Mouse (Mus musculus) hindbrain, postnatal 0 days (tissue): ENCODE results near the gene Nprl2. TPM values are rescaled to one million over a fixed set of nuclear protein-coding genes. Genes with fewer than 3 reads are reported as not detected.
A peak's percentile ranks its signal among the peaks of the same experiment; 100 is the strongest.

ENCODE experiments used
- ATAC-seq: fragments of 200-750 bp; cut with Nextera tagmentation; 2 replicates; pipeline ENCODE4 v1.8.0; 2017; ENCODE audit warnings: mild to moderate bottlenecking, moderate TSS enrichment, moderate library complexity
- DNase-seq: peaks from one replicate; pipeline ENCODE4 v3.0.0-alpha.2; 2015; ENCODE audit warnings: low spot score
- H3K27ac ChIP-seq: fragments of 300-500 bp; sonication (generic); 2 replicates; pipeline ENCODE4 v1.5.1; 2014; ENCODE audit warnings: mild to moderate bottlenecking
- H3K27me3 ChIP-seq: fragments of 300-500 bp; sonication (generic); 2 replicates; pipeline ENCODE4 v1.6.1; 2014; ENCODE audit warnings: low read length, mixed read lengths; ENCODE audit not compliant: insufficient read depth
- H3K36me3 ChIP-seq: fragments of 300-500 bp; sonication (generic); 2 replicates; pipeline ENCODE4 v1.6.1; 2014; ENCODE audit warnings: low read length, mixed read lengths; ENCODE audit not compliant: insufficient read depth
- H3K4me1 ChIP-seq: fragments of 300-500 bp; sonication (generic); 2 replicates; pipeline ENCODE4 v1.6.1; 2014; ENCODE audit warnings: antibody characterized with exemption, low read length, mixed read lengths; ENCODE audit not compliant: insufficient read depth
- H3K4me2 ChIP-seq: fragments of 300-500 bp; sonication (generic); 2 replicates; pipeline ENCODE4 v1.6.1; 2014; ENCODE audit warnings: low read depth, mild to moderate bottlenecking, low read length, moderate library complexity, mixed read lengths
- H3K4me3 ChIP-seq: fragments of 300-500 bp; sonication (generic); 2 replicates; pipeline ENCODE4 v1.5.1; 2014; ENCODE audit warnings: low read length
- H3K9ac ChIP-seq: fragments of 300-500 bp; sonication (generic); replicated peaks from 2 replicates; pipeline ENCODE4 v1.6.1; 2014; ENCODE audit warnings: mild to moderate bottlenecking, low read length, moderate library complexity, mixed read lengths
- H3K9me3 ChIP-seq: fragments of 300-500 bp; sonication (generic); 2 replicates; pipeline ENCODE4 v1.6.1; 2016; ENCODE audit warnings: low read length, mixed read lengths
- CTCF ChIP-seq: IDR thresholded peaks from 2 replicates; pipeline ENCODE4 v1.5.1; 2016; ENCODE audit warnings: antibody characterized with exemption, control low read depth, low read depth
- WGBS: fragments of 180-500 bp; shearing (Covaris S2); extraction: QIAGEN DNeasy Blood & Tissue Kit; methylation state at CpG from one replicate; pipeline ENCODE4 v1.1.7; 2014; 5-methylcytosine and 5-hydroxymethylcytosine counted together
- polyA plus RNA-seq: library from polyadenylated mRNA; unstranded; fragments of >200 nt; fragmentation: Nextera tagmentation; extraction: Ambion mirVana; gene quantifications from 2 replicates; pipeline ENCODE4 v1.2.1, GENCODE M21; 2015
- total RNA-seq: library from RNA; depleted of rRNA; stranded (reverse); fragments of >200 nt; gene quantifications from 2 replicates; pipeline ENCODE4 v1.2.3, GENCODE M21; 2014

Nprl2 gene
- total and polyA plus RNA-seq, 2 experiments from 2014 or later: 54.6 to 70.5 TPM

GRCm38 (mm10) chr9:107534408-107535202, 7.4 kb upstream of the Nprl2 start:
- peaks cover 18% of the 10 kb centered on the region; the same call in 1 of the 2 replicates for H3K36me3 ChIP-seq
- no peaks in the 10 kb centered on the region for H3K27me3 ChIP-seq
- no peak for TF ChIP-seq CTCF
- H3K27ac ChIP-seq: peak overlapping the region; percentile 90
- WGBS: under 1% methylated on average over 40 of the region's 40 CpGs
- DNase-seq: peak; percentile 59
- H3K4me3 ChIP-seq: peak overlapping the region; percentile 90
- H3K9me3 ChIP-seq: no peaks in the 10 kb centered on the region
- H3K4me1 ChIP-seq: peaks cover 26% of the 10 kb centered on the region
- no peak for ATAC-seq
- H3K9ac ChIP-seq: peak overlapping the region; percentile 86
- H3K4me2 ChIP-seq: peak overlapping the region; percentile 98

- no peak for TF ChIP-seq CTCF
- no peak overlapping the region for H3K4me3 ChIP-seq
- H3K9me3 ChIP-seq: no peaks in the 10 kb centered on the region
- no peak overlapping the region for H3K9ac ChIP-seq
- peaks cover 39% of the 10 kb centered on the region for H3K4me1 ChIP-seq
- ATAC-seq: no peak
- DNase-seq: no peak
- H3K27ac ChIP-seq: no peak overlapping the region
- H3K27me3 ChIP-seq: no peaks in the 10 kb centered on the region
- H3K4me2 ChIP-seq: no peak overlapping the region
- H3K36me3 ChIP-seq: peaks cover 18% of the 10 kb centered on the region; the same call in 1 of the 2 replicates
- WGBS: 78% methylated on average over 7 of the region's 7 CpGs
These were observed 3.8 kb upstream of the Nprl2 start for GRCm38 (mm10) chr9:107538231-107538630.

- Histone ChIP-seq H3K9me3 (no peaks in the 10 kb centered on the region), H3K36me3 (peaks cover 18% of the 10 kb centered on the region; the same call in 1 of the 2 replicates), H3K4me1 (peaks cover 39% of the 10 kb centered on the region), H3K27me3 (no peaks in the 10 kb centered on the region), H3K4me2 (no peak overlapping the region), H3K4me3 (no peak overlapping the region), H3K27ac (no peak overlapping the region), H3K9ac (no peak overlapping the region)
- ATAC-seq: no peak
- no peak for DNase-seq
- 91% methylated on average over 3 of the region's 3 CpGs for WGBS
- no peak for TF ChIP-seq CTCF
These were observed 3.3 kb upstream of the Nprl2 start for GRCm38 (mm10) chr9:107538711-107539110.

- WGBS: 93% methylated on average over 8 of the region's 8 CpGs
- no peak overlapping the region for H3K4me2 ChIP-seq
- H3K9me3 ChIP-seq: no peaks in the 10 kb centered on the region
- no peak overlapping the region for H3K9ac ChIP-seq
- H3K4me3 ChIP-seq: no peak overlapping the region
- H3K36me3 ChIP-seq: peaks cover 18% of the 10 kb centered on the region; the same call in 1 of the 2 replicates
- DNase-seq (no peak), ATAC-seq (no peak)
- H3K27me3 ChIP-seq: no peaks in the 10 kb centered on the region
- H3K27ac ChIP-seq: no peak overlapping the region
- TF ChIP-seq CTCF: no peak
- H3K4me1 ChIP-seq: peaks cover 38% of the 10 kb centered on the region
These were observed 2.1 kb upstream of the Nprl2 start for GRCm38 (mm10) chr9:107539940-107540339.

- Histone ChIP-seq H3K4me2 (peak overlapping the region; percentile 95; the same call in 1 of the 2 replicates), H3K9ac (peak overlapping the region; percentile 40; the same call in 1 of the 2 replicates), H3K27ac (no peak overlapping the region), H3K27me3 (no peaks in the 10 kb centered on the region), H3K36me3 (peaks cover 18% of the 10 kb centered on the region; the same call in 1 of the 2 replicates), H3K4me1 (peaks cover 35% of the 10 kb centered on the region), H3K9me3 (no peaks in the 10 kb centered on the region), H3K4me3 (no peak overlapping the region)
- no peak for TF ChIP-seq CTCF
- 65% methylated on average over 4 of the region's 4 CpGs for WGBS
- no peak for DNase-seq
- ATAC-seq: no peak
These were observed 1.6 kb upstream of the Nprl2 start for GRCm38 (mm10) chr9:107540420-107540819.

GRCm38 (mm10) chr9:107541005-107541404, 1.0 kb upstream of the Nprl2 start:
- 33% methylated on average over 10 of the region's 10 CpGs for WGBS
- Histone ChIP-seq H3K9ac (peak overlapping the region; percentile 40), H3K4me1 (peaks cover 29% of the 10 kb centered on the region), H3K27me3 (no peaks in the 10 kb centered on the region), H3K36me3 (peaks cover 18% of the 10 kb centered on the region; the same call in 1 of the 2 replicates), H3K9me3 (no peaks in the 10 kb centered on the region), H3K4me2 (peak overlapping the region; percentile 95), H3K27ac (0 out of 2 replicates have a peak overlapping the region, but pooled peaks have one; percentile 69), H3K4me3 (peak overlapping the region; percentile 63)
- no peak for DNase-seq
- ATAC-seq: no peak
- TF ChIP-seq CTCF: no peak

- H3K27ac ChIP-seq: peak overlapping the region; percentile 69
- ATAC-seq (peak; percentile 12; the same call in 1 of the 2 replicates), DNase-seq (no peak)
- H3K4me1 ChIP-seq: peaks cover 24% of the 10 kb centered on the region
- no peaks in the 10 kb centered on the region for H3K27me3 ChIP-seq
- H3K36me3 ChIP-seq: peaks cover 18% of the 10 kb centered on the region; the same call in 1 of the 2 replicates
- H3K4me2 ChIP-seq: peak overlapping the region; percentile 95
- peak overlapping the region; percentile 63 for H3K4me3 ChIP-seq
- no peaks in the 10 kb centered on the region for H3K9me3 ChIP-seq
- peak overlapping the region; percentile 40 for H3K9ac ChIP-seq
- 3% methylated on average over 11 of the region's 11 CpGs for whole genome bisulfite sequencing
- TF ChIP-seq CTCF: no peak
These were observed 293 bp downstream of the Nprl2 start for GRCm38 (mm10) chr9:107542352-107542686.
